Mouse (Mus musculus) spleen, adult 2 months (tissue): ENCODE measurements around the gene Eddm3b.

Source experiments
- CTCF ChIP-seq: fragments of 200-500 bp; IDR thresholded peaks from 2 replicates; pipeline ENCODE4 v1.5.1; 2011; ENCODE audit warnings: mild to moderate bottlenecking, inconsistent platforms; ENCODE audit not compliant: insufficient read depth, insufficient read length, insufficient replicate concordance; ENCODE audit errors: extremely low read depth
- POLR2A ChIP-seq: fragments of 200-500 bp; IDR thresholded peaks from 2 replicates; pipeline ENCODE4 v1.6.1; 2011; ENCODE audit warnings: low read depth, low read length, inconsistent platforms

DNA sequence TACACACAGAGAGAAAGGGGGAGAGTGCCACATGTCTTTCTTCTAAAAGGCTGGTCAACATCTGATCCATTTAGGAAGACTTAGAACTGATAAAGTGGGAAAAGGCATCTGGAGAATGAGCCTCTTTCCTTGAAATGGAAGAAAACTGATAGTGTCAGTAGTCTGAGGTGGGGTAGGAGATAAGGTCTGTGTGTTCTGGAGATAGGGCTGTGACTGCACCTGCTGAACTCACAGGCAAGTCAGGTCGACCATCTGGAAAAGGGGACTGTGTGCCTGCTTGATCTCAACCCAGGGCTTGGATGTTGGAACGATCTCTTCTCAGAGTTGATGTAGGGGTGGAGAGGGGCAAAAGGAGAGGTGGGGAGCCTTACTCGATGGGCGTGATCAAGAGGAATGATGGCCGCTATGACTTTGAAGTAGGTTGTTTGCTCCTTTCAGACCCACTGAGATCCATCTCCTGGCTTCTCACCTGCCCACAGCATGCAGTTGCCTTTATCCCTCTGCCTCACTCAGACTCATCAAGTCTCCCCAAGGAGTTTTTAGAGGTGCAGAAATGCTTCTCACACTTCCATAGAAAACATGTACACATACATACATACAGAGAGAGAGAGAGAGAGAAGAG, 38.1 kb downstream of the Eddm3b start:
- TF ChIP-seq CTCF (no peak), POLR2A (no peak)
